Mouse (Mus musculus): ENCODE results near the gene Ndufs8. TPM values are rescaled to one million over a fixed set of nuclear protein-coding genes. Genes with fewer than 3 reads are reported as not detected.
A peak's percentile ranks its signal among the peaks of the same experiment; 100 is the strongest.

Gene Ndufs8
- total and polyA plus RNA-seq, 3 experiments, result 195 to 248 (median 216) TPM

- Histone ChIP-seq H3K27ac (ENCODE audit: insufficient read depth, low read depth) (no peak within 1 kb of the TSS), H3K27me3 (replicated peaks) (no peaks in the 10 kb centered on the region), H3K4me3 (replicated peaks in 1 of 3; ENCODE audit: low read depth in 2 of 3, low read length in 2 of 3, poor library complexity in 1 of 3) (peak within 1 kb of the TSS in 2 of 3 experiments; percentile 13 to 19), H3K9me3 (replicated peaks; ENCODE audit: low read length) (no peaks in the 10 kb centered on the region), H3K36me3 (replicated peaks in 1 of 2; ENCODE audit: control insufficient read depth in 1 of 2, insufficient read depth in 1 of 2, low read length in 1 of 2) (no peaks in the 10 kb centered on the region), H3K79me2 (replicated peaks; ENCODE audit: control insufficient read depth, extremely low read depth, insufficient read depth, poor library complexity, severe bottlenecking) (no peaks in the 10 kb centered on the region), H3K4me1 (ENCODE audit: control insufficient read depth in 1 of 2, insufficient read depth in 2 of 2) (peaks cover 39 to 82% of the 10 kb centered on the region in 2 experiments), H3K4me2 (ENCODE audit: insufficient read depth, low read depth, poor library complexity, severe bottlenecking) (no peak within 1 kb of the TSS), H3K9ac (ENCODE audit: insufficient read depth, low read depth) (no peak within 1 kb of the TSS)
- dilution Hi-C loops (cut with MboI; ENCODE audit: extremely low pct_ligation_motif_present, extremely low pct_unique_long_range_greater_than_20kb, low sequenced_read_pairs) (no loop called here), in situ Hi-C loops (cut with MboI; ENCODE audit: low pct_ligation_motif_present, low pct_unique_long_range_greater_than_20kb, low sequenced_read_pairs) (no loop called here)
- no peak for TF ChIP-seq USF2 (conservative IDR thresholded peaks at IDR 0.05; ENCODE audit: low read depth, low read length)
- no peak for TF ChIP-seq MEF2A (IDR thresholded peaks at IDR 0.05; ENCODE audit: borderline replicate concordance, low read depth, low read length)
- no peak for TF ChIP-seq ZMIZ1 (IDR thresholded peaks at IDR 0.05; ENCODE audit: low read depth, low read length)
- TF ChIP-seq IRF4 (IDR thresholded peaks at IDR 0.05; ENCODE audit: low read depth, low read length), result peak; percentile 21; the same call in 1 of the 2 replicates
- DNase-seq (ENCODE audit: extremely low read depth), result no peak
Observed at GRCm38 (mm10) chr19:3929211-3929941, 16.8 kb upstream of the Ndufs8 start, which contains the start of gene Aldh3b1. TSS of gene Aldh3b1 (minus strand) at chr19:3929808.

DNA sequence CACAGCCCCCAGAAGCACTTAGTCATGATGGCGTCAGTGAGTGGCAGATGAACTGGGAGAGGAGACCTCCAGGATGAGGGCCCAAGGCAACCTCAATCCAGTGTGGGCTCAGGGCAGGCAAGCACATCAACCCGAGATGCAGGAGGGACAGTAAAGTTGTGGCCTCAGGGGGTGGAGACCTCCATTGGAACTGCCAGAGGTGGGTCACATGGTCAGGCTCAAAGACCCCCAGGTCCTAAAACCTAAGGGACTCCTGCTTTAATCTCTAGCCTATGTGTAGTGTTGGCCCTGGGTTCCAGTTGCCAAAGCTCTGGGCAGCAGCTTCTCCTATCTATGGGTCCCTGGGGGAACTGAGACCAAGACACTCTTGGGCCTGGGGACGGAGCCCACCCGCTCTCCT lies 16.2 kb upstream of the Ndufs8 start:
- Histone ChIP-seq H3K4me2 (ENCODE audit: insufficient read depth, low read depth, poor library complexity, severe bottlenecking) (no peak overlapping the region), H3K27ac (ENCODE audit: insufficient read depth, low read depth) (no peak overlapping the region), H3K27me3 (replicated peaks) (no peaks in the 10 kb centered on the region), H3K79me2 (replicated peaks; ENCODE audit: control insufficient read depth, extremely low read depth, insufficient read depth, poor library complexity, severe bottlenecking) (no peaks in the 10 kb centered on the region), H3K4me1 (ENCODE audit: control insufficient read depth in 1 of 2, insufficient read depth in 2 of 2) (peaks cover 41 to 82% of the 10 kb centered on the region in 2 experiments), H3K9ac (ENCODE audit: insufficient read depth, low read depth) (no peak overlapping the region), H3K9me3 (replicated peaks; ENCODE audit: low read length) (no peaks in the 10 kb centered on the region), H3K4me3 (replicated peaks in 1 of 3; ENCODE audit: low read depth in 2 of 3, low read length in 2 of 3, poor library complexity in 1 of 3) (no peak overlapping the region), H3K36me3 (replicated peaks in 1 of 2; ENCODE audit: control insufficient read depth in 1 of 2, insufficient read depth in 1 of 2, low read length in 1 of 2) (no peaks in the 10 kb centered on the region)
- TF ChIP-seq CHD1 (IDR thresholded peaks at IDR 0.05; ENCODE audit: low read depth, low read length) (no peak), HCFC1 (IDR thresholded peaks at IDR 0.05; ENCODE audit: low read depth, low read length) (no peak), ZNF384 (IDR thresholded peaks at IDR 0.05; ENCODE audit: low read depth, low read length) (no peak), GABPA (IDR thresholded peaks at IDR 0.05; ENCODE audit: insufficient replicate concordance, low read depth, low read length) (no peak), ZC3H11A (IDR thresholded peaks at IDR 0.05; ENCODE audit: low read depth, low read length) (no peak), NELFE (IDR thresholded peaks at IDR 0.05; ENCODE audit: low read depth, low read length) (no peak), RAD21 (IDR thresholded peaks at IDR 0.05; ENCODE audit: low read depth, low read length) (no peak), JUND (conservative IDR thresholded peaks at IDR 0.05; ENCODE audit: low read depth, low read length) (no peak), MAZ (IDR thresholded peaks at IDR 0.05; ENCODE audit: low read depth, low read length) (no peak), POLR2A (IDR thresholded peaks at IDR 0.05; ENCODE audit: low read depth, low read length) (no peak), PAX5 (IDR thresholded peaks at IDR 0.05; ENCODE audit: low read length) (no peak), MAX (IDR thresholded peaks at IDR 0.05; ENCODE audit: low read length) (no peak)
- dilution Hi-C loops (cut with MboI; ENCODE audit: extremely low pct_ligation_motif_present, extremely low pct_unique_long_range_greater_than_20kb, low sequenced_read_pairs), result no loop called here
- DNase-seq (ENCODE audit: extremely low read depth), result no peak
- in situ Hi-C loops (cut with MboI; ENCODE audit: low pct_ligation_motif_present, low pct_unique_long_range_greater_than_20kb, low sequenced_read_pairs), result no loop called here

Measured in CH12.LX (cell line).